Mouse (Mus musculus) cerebellum, adult 11 months (tissue): Measurements from ENCODE around the gene Hsf4.

Experiments
- DNase-seq: peaks from one replicate; pipeline ENCODE4 v3.0.0; 2022

Gene Hsf4

GRCm38 (mm10) chr8:105286907-105287306 lies 17.3 kb downstream of the Hsf4 start:
- no peak for DNase-seq

- DNase-seq = no peak
These were observed 18.6 kb downstream of the Hsf4 start for GRCm38 (mm10) chr8:105288231-105288630.

DNA sequence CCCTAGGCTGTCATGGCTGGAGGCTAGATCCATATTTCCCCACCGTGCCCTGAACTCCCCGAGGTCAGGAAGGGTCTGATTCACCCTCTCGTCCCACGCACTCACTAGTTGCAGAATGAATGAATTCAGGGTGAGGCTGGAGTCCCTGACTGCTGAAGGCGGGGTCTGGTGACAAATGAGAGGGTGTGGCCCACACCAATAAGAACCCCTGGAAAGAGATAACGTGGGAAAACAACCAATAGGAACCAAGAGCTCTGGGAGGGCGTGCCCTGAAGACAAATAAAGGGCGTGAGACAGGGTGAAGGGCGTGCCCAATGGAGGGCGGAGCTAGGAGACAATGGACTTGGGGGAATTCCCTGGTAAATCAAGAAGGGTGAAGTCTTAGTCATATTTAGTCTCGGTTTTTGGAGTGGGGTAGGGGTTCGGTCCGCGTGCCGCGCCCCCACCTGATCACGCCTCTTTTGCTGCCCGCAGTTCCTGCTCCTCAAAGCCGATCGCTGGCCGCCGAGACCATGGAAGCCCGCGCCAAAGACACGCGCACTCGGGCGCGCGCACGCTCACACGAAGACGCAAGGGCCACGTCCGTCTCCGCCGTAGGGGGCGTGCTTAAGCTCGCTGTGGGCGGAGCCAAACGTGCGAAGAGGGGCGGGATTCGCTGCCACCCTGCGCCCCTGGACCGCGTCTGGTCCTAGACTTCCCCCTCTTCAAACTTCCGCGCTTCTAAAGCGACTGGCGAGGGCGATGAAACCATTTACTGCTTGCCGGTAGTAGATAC lies 19.5 kb downstream of the Hsf4 start:
- DNase-seq = peak; percentile 96

GRCm38 (mm10) chr8:105289805-105290460 lies 20.3 kb downstream of the Hsf4 start, which contains the start of gene 4931428F04Rik:
4931428F04Rik (minus strand) TSS chr8:105289864.
- peak; percentile 69 for DNase-seq

DNA sequence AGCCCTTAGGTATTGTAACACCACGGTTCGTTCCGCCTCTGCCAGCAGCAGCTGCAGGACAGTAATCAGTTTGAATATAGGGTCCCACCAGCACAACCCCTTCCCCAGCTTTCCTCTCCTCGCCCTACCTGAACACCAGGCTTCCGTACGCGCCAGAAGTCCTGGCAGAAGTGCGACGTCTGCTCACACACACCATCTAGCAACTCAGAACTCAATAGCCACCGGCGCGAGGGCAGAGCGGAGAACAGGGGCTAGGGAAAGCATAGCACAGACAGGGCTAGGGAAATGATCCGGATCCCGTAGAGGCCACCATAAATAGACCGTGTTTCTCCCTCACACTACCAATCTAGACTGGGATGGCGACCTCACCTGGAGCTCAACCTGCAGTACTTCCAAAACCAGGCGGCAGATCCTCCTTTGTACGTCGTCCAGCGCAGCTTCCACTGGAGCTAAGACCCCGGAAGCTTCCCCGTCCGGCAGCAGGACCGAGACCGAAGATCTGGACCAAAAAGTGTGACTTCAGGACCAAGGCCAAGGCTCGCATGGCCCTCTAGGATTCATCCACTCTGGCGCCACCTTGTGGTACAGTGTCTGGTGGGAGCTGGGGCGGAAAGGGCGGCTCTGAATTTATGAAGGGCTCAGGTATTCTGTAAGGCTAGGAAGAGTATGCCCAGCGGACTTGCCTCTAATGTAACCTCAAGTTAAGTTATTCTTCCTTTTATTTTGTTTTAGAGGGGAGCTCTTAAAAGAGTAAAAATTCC lies 21.1 kb downstream of the Hsf4 start:
- DNase-seq = peak; percentile 87

- peak; percentile 39 for DNase-seq
These were observed 21.8 kb downstream of the Hsf4 start for GRCm38 (mm10) chr8:105291364-105291763.

- peak; percentile 26 for DNase-seq
These were observed 22.2 kb downstream of the Hsf4 start for GRCm38 (mm10) chr8:105291802-105292201.

DNA sequence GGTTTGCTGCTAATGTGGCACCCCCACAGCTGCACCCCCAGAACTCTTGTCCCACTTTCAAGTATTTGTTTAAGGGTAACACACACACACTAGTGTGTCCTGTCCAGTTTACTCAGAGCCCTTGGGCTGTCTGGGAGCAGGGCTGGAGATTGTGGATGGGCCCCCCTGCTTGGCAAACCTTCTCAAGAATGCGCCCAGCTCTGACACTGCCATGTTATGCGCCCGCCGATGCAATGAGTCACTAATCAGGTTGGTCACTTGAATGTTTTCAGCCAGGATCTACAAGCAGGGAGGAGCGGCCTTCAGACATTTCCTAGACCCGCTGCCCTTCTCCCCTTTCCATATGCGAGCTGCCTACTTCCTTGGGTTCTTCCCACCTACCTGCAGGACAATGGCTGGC lies 22.9 kb downstream of the Hsf4 start:
- peak; percentile 37 for DNase-seq

DNA sequence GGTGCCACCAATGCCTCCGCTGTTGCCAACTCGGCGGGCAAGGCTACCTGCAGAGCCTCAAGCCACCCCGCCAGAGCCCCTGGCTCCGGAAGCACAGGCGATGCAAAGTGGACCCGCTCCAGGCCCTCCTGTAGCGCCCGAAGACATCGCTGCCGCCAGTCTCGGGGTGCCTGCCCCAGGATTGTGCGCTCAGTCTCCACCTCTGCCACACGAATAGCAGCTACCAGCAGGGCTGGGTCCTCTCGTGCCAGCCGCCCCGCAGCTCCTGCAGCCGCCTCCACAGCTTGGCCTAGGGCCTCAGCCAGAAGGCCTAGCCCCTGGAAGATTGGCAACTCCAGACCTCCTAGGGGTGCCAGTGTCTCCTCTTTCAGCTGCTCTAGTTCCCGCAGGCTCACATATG lies 23.8 kb downstream of the Hsf4 start:
- peak; percentile 84 for DNase-seq

- DNase-seq = no peak
These were observed 25.2 kb downstream of the Hsf4 start for GRCm38 (mm10) chr8:105294776-105295175.

- peak; percentile 27 for DNase-seq
These were observed 25.7 kb downstream of the Hsf4 start for GRCm38 (mm10) chr8:105295256-105295655.

DNA sequence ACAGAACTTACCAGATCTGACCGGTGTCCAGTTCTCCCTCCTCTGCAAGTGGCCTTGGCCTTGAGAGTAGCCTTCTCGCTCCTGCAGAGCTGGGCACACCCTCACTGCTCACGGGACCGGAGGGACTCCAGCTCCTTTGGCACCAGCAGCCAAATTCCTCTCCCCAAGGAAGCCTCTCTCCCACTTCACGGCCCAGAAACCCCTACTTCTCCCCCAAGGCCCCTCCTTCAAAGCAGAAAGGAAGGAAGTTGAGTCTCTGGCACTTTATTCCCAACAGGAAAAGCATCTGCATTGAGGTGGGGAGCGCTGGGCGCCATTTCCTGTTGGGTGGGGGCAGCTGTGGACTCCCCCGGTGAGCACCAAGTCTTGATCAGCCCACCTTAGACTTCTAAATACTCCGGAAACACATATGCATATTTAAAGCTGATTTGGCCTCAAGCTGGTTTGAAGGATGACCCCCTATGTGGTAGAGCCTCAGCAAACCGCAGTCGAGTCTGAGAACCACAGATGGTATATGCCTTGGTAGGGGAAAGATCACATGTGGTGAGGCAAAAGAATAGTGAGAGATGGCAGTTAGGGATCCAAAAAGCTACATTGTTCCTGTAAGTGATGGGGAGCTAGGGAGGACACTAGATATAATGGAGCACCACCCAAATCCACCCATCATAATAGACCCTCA lies 26.4 kb downstream of the Hsf4 start, which contains the start of gene Exoc3l:
Exoc3l (minus strand) TSS at position 207 of the 679 bp plus-strand sequence.
- no peak for DNase-seq

- DNase-seq = peak; percentile 87
These were observed 28.1 kb downstream of the Hsf4 start, which contains the start of gene E2f4 for GRCm38 (mm10) chr8:105297511-105298192. E2f4 (plus strand) TSS chr8:105297663.

DNA sequence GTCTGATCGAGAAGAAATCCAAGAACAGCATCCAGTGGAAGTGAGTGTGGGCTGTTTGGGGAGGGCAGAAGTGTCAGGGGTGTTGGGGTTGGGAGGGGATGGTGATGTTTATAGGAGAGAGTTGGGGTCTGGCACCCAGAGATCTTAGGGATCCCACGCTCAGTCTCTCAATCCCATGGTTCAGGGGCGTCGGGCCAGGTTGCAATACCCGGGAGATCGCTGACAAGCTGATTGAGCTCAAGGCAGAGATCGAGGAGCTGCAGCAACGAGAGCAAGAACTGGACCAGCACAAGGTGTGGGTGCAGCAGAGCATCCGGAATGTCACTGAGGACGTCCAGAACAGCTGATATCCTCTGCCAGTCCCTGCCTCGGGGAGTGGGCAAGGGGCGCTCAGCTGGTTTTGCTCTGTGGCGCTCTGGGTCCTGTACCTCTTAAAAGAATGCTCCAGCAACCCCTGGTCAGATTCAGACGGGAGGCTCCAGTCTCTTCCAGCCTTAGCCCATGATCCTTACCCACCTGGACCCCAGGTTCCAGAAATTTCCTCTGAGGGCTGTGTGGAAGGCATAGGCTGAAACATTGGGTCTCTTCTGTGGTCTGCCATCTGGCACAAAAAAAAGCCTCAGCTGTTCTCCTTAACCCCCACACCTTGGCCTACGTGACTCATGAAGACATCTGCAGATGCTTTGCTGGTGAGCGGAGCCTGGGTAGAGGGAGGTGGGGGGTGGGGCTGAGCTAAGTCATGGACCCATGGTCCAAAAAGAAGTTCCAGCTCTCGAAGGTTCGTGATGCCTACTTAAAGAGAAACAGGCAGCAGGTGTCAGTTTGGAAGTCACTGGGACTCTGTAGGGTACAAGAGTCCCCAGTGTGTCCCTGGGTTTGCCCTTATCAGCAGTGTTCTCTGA lies 29.0 kb downstream of the Hsf4 start:
- DNase-seq = peak; percentile 25

- peak; percentile 25 for DNase-seq
These were observed 30.4 kb downstream of the Hsf4 start for GRCm38 (mm10) chr8:105299962-105300361.

DNA sequence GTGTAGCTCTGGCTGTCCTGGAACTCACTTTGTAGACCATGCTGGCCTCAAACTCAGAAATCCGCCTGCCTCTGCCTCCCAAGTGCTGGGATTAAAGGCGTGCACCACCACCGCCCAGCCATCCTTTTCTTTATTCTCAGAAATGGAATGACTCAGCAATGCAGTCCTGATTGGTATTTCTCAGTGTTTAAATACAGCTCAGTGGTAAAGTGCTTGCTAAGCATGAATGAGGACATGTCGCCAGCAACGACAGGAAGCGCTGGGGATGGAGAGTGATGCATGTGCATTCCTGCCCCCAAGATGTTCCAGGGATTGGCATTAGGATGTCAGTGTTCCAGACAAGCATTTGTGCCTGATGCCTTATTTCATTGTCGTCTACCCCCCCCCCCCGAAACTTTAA lies 33.8 kb downstream of the Hsf4 start:
- DNase-seq = no peak

DNA sequence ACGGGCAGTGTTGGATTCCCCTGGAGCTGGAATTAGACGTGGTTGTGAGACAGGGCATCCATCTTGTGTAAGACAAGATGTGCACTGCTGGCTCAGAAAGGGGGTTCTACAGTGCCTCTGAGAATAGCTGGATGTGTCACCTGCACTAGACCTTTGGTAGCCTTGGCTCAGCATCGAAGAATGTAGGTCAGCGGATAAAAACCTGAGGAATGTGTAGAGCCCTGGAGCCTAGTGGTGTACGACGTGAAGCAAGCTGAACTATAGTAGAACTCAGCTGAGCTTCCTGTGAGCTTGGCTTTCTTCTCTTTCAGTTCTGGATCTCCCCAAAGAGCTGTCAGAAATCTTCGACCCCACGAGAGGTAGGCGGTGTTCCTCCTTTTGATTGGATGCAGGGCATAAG lies 34.3 kb downstream of the Hsf4 start:
- DNase-seq = no peak

- peak; percentile 22 for DNase-seq
These were observed 35.0 kb downstream of the Hsf4 start for GRCm38 (mm10) chr8:105304325-105305210.

- DNase-seq = peak; percentile 79
These were observed 35.9 kb downstream of the Hsf4 start, which contains the start of gene Elmo3 for GRCm38 (mm10) chr8:105305211-105306145. Elmo3 (plus strand) TSS chr8:105305601.
